Mouse (Mus musculus) thymus, postnatal 4 days (tissue): ENCODE data around the gene Thop1.
"Not testable (repeated sequence)": the region's sequence is repeated elsewhere in the genome, so short reads cannot be mapped to it uniquely, and the experiment has no call there.

Experiments used
- DNase-seq: peaks from one replicate; pipeline ENCODE4 v3.0.0; 2021

The Thop1 gene

GRCm38 (mm10) chr10:81069836-81070235 is at the start of gene Thop1:
Gene Thop1, plus strand, starts transcription at chr10:81070035.
- DNase-seq = peak; percentile 97

- DNase-seq = no peak
Measured at GRCm38 (mm10) chr10:81020207-81020606, 49.6 kb upstream of the Thop1 start.

DNA sequence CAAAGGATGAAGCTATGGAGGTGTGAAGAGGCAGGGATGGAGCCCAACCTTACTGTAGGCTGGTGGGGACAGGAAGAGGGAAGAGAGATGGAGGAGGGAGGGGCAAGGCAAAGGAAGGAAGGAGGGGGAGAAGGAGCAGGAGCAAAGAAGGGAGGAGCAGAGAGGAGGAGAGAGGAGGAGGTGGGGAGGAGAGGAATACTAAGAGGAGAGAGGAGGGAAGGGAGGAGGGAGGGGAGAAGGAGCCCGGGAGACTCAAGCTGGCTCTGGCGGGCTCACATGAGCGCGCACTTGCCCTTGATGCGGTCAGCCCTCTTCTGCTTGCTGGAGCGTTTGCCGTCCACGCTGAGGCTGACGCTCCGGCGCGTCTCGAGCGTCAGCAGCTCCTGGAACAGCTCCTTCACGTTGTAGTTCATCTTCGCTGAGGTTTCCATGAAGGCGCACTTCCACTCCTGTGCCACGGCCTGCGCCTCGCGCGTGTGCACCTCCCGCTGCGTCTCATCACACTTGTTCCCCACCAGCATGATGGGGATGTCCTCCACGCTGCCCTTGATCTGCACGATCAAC is 48.2 kb upstream of the Thop1 start:
- no peak for DNase-seq

DNA sequence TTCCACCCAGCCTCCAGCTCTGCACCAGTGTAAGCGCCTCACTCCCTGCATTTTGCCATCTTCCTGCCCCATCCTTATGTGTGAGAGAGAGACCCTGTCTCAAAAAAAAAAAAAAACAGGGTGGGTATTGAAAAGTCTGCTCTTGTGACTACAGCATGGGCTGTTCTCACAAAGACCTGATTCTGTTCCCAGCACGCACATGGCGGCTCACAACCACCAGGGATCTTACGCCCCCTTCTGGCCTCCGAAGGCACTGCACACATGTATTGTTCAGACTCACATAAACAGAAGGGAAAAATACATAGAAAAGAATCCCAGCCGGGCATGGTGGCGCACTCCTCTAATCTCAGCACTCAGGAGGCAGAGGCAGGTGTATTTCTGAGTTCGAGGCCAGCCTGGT is 47.1 kb upstream of the Thop1 start:
- peak; percentile 33 for DNase-seq

- no peak for DNase-seq
Measured at GRCm38 (mm10) chr10:81024346-81024937, 45.4 kb upstream of the Thop1 start.

- DNase-seq = no peak
Measured at GRCm38 (mm10) chr10:81025047-81025621, 44.7 kb upstream of the Thop1 start.

- no peak for DNase-seq
Measured at GRCm38 (mm10) chr10:81025639-81026275, 44.1 kb upstream of the Thop1 start, which contains the start of gene Diras1. Gene Diras1, minus strand, starts transcription at chr10:81025662.

- DNase-seq = no peak
Measured at GRCm38 (mm10) chr10:81026857-81027256, 43.0 kb upstream of the Thop1 start.

DNA sequence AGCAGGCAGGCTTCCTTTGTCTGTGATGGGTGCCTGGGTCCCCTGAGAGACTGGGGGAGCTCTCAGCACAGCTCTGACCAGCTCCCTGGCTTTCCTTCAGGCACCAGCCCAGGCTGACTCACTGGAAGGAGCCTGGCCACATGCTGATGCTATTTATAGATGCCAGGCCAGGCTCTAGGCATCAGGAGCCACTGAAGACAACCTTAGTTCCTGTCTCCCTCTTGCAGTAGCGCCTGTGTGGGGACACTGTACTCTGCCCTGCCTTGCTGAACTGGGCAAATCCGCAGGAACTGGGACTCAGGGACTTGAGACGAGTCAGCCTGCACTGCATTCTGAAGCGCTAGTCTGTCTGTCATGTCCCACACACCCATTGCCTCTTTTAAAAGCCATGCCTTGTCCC is 42.5 kb upstream of the Thop1 start:
- DNase-seq = no peak

DNA sequence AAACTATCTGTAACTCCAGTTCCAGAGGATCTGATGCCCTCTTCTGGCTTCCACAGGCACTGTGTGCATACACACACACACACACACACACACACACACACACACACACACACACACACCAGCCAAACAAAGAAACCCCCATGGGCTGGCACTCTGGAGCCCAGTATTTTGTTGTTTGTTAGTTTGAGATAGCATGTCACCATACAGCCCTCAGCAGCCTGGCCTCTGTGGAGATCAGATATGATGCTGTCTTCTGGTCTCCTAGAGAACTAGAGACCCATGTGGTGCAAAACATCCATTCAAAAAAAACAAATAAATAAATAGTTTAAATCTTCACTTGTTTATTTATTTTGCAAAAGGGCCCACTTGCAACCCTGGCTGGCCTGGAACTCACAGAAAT is 41.6 kb upstream of the Thop1 start:
- DNase-seq = no peak

DNA sequence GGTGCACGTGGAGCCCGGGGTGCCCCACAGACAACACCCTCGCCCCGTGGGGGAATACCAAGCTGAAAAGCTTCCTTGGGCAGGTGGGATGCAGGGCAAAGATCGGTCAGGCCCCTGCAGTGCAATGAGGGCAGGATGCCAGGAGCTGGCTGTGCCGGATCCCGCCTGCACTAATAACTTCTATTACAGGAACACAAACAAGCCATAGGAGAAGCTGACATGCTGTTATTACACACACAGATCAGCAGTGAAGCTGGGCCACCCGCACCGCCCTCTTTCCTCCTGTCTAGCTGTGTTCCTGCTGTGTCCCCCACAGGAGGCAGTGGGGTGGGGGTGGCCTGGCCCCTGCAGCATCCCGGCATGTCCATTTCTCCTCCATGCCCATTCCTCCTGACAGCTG is 40.8 kb upstream of the Thop1 start:
- DNase-seq = no peak

DNA sequence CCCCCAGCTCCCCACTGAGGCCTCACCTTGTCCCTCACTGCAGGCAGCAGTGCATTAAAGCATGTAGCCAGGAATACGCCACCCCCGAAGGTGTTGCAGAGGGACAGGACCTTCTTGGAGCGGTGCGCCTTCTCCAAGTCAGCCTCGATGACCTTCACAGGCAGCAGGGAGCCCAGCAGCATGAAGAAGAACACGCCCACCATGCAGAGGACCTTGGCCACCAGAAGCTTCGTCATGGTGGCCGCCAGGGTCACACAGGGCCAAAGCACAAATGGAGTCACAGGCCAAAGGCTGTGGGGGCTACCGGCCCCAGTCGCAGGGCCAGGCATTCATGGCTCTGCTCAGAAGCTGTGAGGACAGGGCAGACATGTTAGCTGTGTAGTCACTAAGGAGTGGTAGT is 36.2 kb upstream of the Thop1 start:
- no peak for DNase-seq

- peak; percentile 60 for DNase-seq
Measured at GRCm38 (mm10) chr10:81036251-81036650, 33.6 kb upstream of the Thop1 start.

- DNase-seq = peak; percentile 99
Measured at GRCm38 (mm10) chr10:81036988-81037580, 32.8 kb upstream of the Thop1 start, which contains the start of gene Slc39a3. Gene Slc39a3, minus strand, starts transcription at chr10:81037426.

- DNase-seq = peak; percentile 88
Measured at GRCm38 (mm10) chr10:81041458-81042175, 28.2 kb upstream of the Thop1 start.

DNA sequence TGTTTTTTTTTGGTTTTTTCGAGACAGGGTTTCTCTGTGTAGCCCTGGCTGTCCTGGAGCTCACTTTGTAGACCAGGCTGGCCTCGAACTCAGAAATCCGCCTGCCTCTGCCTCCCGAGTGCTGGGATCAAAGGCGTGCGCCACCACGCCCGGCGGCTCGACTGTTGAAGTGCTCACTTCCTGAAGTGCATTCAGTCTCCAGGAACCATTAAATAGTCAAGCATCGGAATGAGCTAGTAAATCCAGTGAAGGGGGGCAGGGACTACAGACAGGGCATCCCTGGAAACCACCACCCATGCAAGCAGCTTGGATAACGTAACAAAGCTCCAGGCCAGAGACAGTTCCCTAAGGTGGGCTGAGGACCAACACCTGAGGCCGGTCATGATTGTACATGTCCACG is 24.6 kb upstream of the Thop1 start:
- DNase-seq = not testable (repeated sequence)

DNA sequence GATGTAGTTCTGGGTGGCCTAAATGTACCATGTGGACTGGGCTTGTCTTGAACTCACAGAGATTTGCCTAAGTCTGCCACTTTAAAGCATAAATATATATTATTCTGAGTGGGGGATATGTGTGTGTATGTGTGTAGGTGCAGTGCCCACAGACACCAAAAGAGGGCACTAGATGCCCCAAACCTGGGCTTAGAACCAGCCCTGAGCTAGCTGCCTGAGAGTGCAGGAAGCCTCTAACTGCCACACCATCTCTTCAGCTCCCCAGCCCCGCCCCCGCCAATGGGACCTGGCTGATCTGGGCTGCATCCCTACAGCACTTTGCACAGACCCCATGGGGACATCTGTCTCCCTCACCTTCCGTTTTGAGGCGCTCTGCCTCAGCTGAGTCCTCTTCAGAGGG is 19.2 kb upstream of the Thop1 start:
- peak; percentile 70 for DNase-seq

GRCm38 (mm10) chr10:81051133-81051532 is 18.7 kb upstream of the Thop1 start:
- DNase-seq = no peak

- no peak for DNase-seq
Measured at GRCm38 (mm10) chr10:81052577-81052976, 17.3 kb upstream of the Thop1 start.

- no peak for DNase-seq
Measured at GRCm38 (mm10) chr10:81055169-81055568, 14.7 kb upstream of the Thop1 start.

DNA sequence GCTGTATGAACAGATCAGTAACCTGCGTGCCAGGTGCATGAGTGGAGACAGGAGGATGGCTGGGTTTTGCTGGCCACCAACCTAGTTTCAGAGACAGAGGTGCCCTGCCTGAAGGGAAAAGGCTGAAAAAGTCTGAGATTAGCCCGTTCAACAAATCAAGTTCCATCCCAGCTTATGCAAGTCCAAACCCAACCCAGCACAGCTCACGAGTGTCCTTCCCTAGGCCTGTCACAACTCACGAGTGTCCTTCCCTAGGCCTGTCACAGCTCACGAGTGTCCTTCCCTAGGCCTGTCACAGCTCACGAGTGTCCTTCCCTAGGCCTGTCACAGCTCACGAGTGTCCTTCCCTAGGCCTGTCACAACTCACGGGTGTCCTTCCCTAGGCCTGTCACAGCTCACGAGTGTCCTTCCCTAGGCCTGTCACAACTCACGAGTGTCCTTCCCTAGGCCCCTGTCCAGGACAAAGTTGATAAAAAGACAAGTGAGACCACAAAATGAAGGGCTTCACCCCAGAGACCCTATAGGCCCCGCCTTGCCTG is 14.0 kb upstream of the Thop1 start:
- DNase-seq = not testable (repeated sequence)

GRCm38 (mm10) chr10:81057406-81058130 is 12.3 kb upstream of the Thop1 start:
- no peak for DNase-seq
